Mouse (Mus musculus) induced T-regulatory cell, adult 2 months (primary cell): ENCODE results near the gene Phf6.
A peak's percentile ranks its signal among the peaks of the same experiment; 100 is the strongest.
"Not testable (repeated sequence)": the region's sequence is repeated elsewhere in the genome, so short reads cannot be mapped to it uniquely, and the experiment has no call there.

Source experiments
- DNase-seq: peaks from one replicate; pipeline ENCODE4 v3.0.0-alpha.2; 2012; ENCODE audit warnings: low read depth

Gene Phf6

GRCm38 (mm10) chrX:52911587-52912371 is at the start of gene Phf6:
TSS of gene Phf6 (plus strand) at chrX:52912266.
- DNase-seq: peak; percentile 92

- DNase-seq: peak; percentile 46
Observed at GRCm38 (mm10) chrX:52864126-52864525, 47.9 kb upstream of the Phf6 start.

GRCm38 (mm10) chrX:52898486-52898885 is 13.6 kb upstream of the Phf6 start:
- DNase-seq: not testable (repeated sequence)

- DNase-seq: no peak
Observed at GRCm38 (mm10) chrX:52912372-52912728, 284 bp downstream of the Phf6 start.

- peak; percentile 76 for DNase-seq
Observed at GRCm38 (mm10) chrX:52912826-52913701, 998 bp downstream of the Phf6 start.

GRCm38 (mm10) chrX:52913856-52914255 is 1.8 kb downstream of the Phf6 start:
- DNase-seq: peak; percentile 78

GRCm38 (mm10) chrX:52914705-52915104 is 2.6 kb downstream of the Phf6 start:
- no peak for DNase-seq

- DNase-seq: peak; percentile 54
Observed at GRCm38 (mm10) chrX:52916516-52916915, 4.5 kb downstream of the Phf6 start.

- no peak for DNase-seq
Observed at GRCm38 (mm10) chrX:52926726-52927125, 14.7 kb downstream of the Phf6 start.

- peak; percentile 81 for DNase-seq
Observed at GRCm38 (mm10) chrX:52928883-52929282, 16.8 kb downstream of the Phf6 start.

GRCm38 (mm10) chrX:52929779-52930178 is 17.7 kb downstream of the Phf6 start:
- DNase-seq: peak; percentile 12

GRCm38 (mm10) chrX:52930191-52930590 is 18.1 kb downstream of the Phf6 start:
- DNase-seq: peak; percentile 26

- no peak for DNase-seq
Observed at GRCm38 (mm10) chrX:52932161-52932560, 20.1 kb downstream of the Phf6 start.

GRCm38 (mm10) chrX:52934496-52934895 is 22.4 kb downstream of the Phf6 start:
- DNase-seq: peak; percentile 44

GRCm38 (mm10) chrX:52945509-52945908 is 33.4 kb downstream of the Phf6 start:
- no peak for DNase-seq

- DNase-seq: peak; percentile 48
Observed at GRCm38 (mm10) chrX:52949713-52950112, 37.6 kb downstream of the Phf6 start.

GRCm38 (mm10) chrX:52956942-52957341 is 44.9 kb downstream of the Phf6 start:
- no peak for DNase-seq

- no peak for DNase-seq
Observed at GRCm38 (mm10) chrX:52961559-52962110, 49.6 kb downstream of the Phf6 start.

GRCm38 (mm10) chrX:52965149-52965548 is 53.1 kb downstream of the Phf6 start:
- no peak for DNase-seq

GRCm38 (mm10) chrX:52971211-52972006 is 59.3 kb downstream of the Phf6 start:
- DNase-seq: no peak

- DNase-seq: no peak
Observed at GRCm38 (mm10) chrX:52972129-52972528, 60.1 kb downstream of the Phf6 start.

GRCm38 (mm10) chrX:52972680-52973079 is 60.6 kb downstream of the Phf6 start:
- DNase-seq: no peak
